Mouse (Mus musculus): ENCODE data around the gene Tmem165.

Tmem165 gene

GRCm38 (mm10) chr5:76246539-76246938 is 62.9 kb downstream of the Tmem165 start:
- DNase-seq (ENCODE audit: low spot score) = no peak

- no peak for DNase-seq (ENCODE audit: low spot score)
Measured at GRCm38 (mm10) chr5:76250948-76251347, 67.3 kb downstream of the Tmem165 start.
